Mouse (Mus musculus): ENCODE measurements around the gene Vkorc1l1. TPM values are rescaled to one million over a fixed set of nuclear protein-coding genes. Genes with fewer than 3 reads are reported as not detected.
A peak's percentile ranks its signal among the peaks of the same experiment; 100 is the strongest.

The Vkorc1l1 gene
- 29.4 and 30.4 TPM in 2 replicates for polyA plus RNA-seq (2014; fragmentation: Nextera tagmentation; extraction: Ambion mirVana)

- peak within 1 kb of the TSS; percentile 84 for H3K9ac ChIP-seq (ENCODE audit: low read depth, low read length)
- peak within 1 kb of the TSS; percentile 77 for H3K27ac ChIP-seq (ENCODE audit: low read depth, low read length)
- H3K36me3 ChIP-seq (ENCODE audit: control insufficient read depth, insufficient read depth, low read length), result 0 out of 2 replicates have a peak, but pooled peaks cover 2% of the 10 kb centered on the region
- DNase-seq (ENCODE audit: low spot score) (peak; percentile 99), ATAC-seq (replicated peaks; ENCODE audit: low FRiP score) (peak; percentile 96)
- WGBS, result under 1% methylated on average over 58 of the region's 59 CpGs
- peaks cover 6% of the 10 kb centered on the region for H3K4me1 ChIP-seq (replicated peaks; ENCODE audit: control insufficient read depth, insufficient read depth, low read length)
- peak within 1 kb of the TSS; percentile 94 for H3K4me3 ChIP-seq (ENCODE audit: low read depth, low read length)
- peak within 1 kb of the TSS; percentile 79 for H3K4me2 ChIP-seq
- H3K27me3 ChIP-seq (replicated peaks; ENCODE audit: control insufficient read depth, insufficient read depth, low read length), result no peaks in the 10 kb centered on the region
- H3K9me3 ChIP-seq (ENCODE audit: control insufficient read depth, low read length), result no peaks in the 10 kb centered on the region
These were observed at the start of gene Vkorc1l1 for GRCm38 (mm10) chr5:129941495-129942045. Gene Vkorc1l1, plus strand, starts transcription at chr5:129941970.

DNA sequence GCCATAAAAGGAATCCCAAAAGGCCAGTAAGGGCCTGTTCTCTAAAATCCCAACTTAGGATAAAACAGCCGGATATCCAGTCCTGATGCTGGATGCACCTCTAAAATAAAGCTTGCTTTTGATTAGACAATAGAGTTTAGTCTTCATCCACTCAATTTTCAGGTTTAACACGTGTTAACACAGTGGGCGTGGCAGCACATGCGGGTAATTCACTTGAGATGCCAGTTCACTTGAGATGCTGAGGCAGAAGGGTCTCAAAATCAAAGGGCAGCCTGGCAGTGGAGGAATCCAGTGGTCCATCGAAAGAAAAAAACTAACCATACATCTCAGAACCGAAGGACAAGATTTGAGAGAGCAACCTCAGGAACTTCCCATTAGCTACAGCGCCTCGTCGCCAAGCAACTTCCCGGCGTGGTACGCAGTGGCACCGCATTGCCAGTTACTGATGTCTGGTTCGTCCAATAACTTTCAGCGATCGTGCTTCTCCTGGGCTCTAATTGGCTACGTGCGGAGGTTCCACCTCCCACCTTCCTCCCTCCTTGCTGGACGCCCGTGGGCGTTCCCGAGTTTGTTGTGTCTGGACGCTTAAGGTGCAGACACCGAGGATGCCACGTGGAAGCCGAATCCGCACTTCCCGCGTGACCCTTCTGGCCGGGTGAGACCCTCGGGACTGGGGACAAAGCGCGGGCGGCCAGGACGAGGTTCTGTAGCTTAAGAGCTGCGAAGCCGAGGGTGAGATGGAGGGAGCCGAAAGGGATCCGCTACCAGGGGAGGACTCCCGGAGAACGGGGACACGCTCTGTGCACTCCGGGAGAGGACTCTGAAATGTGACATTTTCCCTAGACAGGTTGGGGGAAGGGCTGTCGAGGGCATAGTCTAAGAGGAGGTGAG, 46.3 kb upstream of the Vkorc1l1 start, which contains the start of gene Zbed5:
Gene Zbed5 (plus strand): TSS at position 526 of the 891 bp plus-strand sequence.
- Histone ChIP-seq H3K4me1 (replicated peaks; ENCODE audit: control insufficient read depth, insufficient read depth, low read length) (peaks cover 7% of the 10 kb centered on the region; the same call in 1 of the 2 replicates), H3K4me3 (ENCODE audit: low read depth, low read length) (peak within 1 kb of the TSS; percentile 77), H3K36me3 (ENCODE audit: control insufficient read depth, insufficient read depth, low read length) (no peaks in the 10 kb centered on the region), H3K27ac (ENCODE audit: low read depth, low read length) (no peak within 1 kb of the TSS), H3K9me3 (ENCODE audit: control insufficient read depth, low read length) (no peaks in the 10 kb centered on the region), H3K4me2 (peak within 1 kb of the TSS; percentile 98), H3K27me3 (replicated peaks; ENCODE audit: control insufficient read depth, insufficient read depth, low read length) (no peaks in the 10 kb centered on the region), H3K9ac (ENCODE audit: low read depth, low read length) (peak within 1 kb of the TSS; percentile 59; the same call in 1 of the 2 replicates)
- DNase-seq (ENCODE audit: low spot score), result peak; percentile 80
- peak; percentile 100 for ATAC-seq (replicated peaks; ENCODE audit: low FRiP score)
- 2% methylated on average over 44 of the region's 44 CpGs for WGBS

GRCm38 (mm10) chr5:129898449-129898848, 43.3 kb upstream of the Vkorc1l1 start, which contains the start of gene Phkg1:
Gene Phkg1, minus strand, starts transcription at chr5:129898549.
- DNase-seq (ENCODE audit: low spot score), result no peak
- ATAC-seq (replicated peaks; ENCODE audit: low FRiP score), result no peak
- WGBS, result 89% methylated on average over 1 of the region's 1 CpGs

GRCm38 (mm10) chr5:129907775-129908174, 34.0 kb upstream of the Vkorc1l1 start:
- Histone ChIP-seq H3K9ac (ENCODE audit: low read depth, low read length) (no peak overlapping the region), H3K4me2 (peak overlapping the region; percentile 82), H3K27me3 (replicated peaks; ENCODE audit: control insufficient read depth, insufficient read depth, low read length) (no peaks in the 10 kb centered on the region), H3K4me1 (replicated peaks; ENCODE audit: control insufficient read depth, insufficient read depth, low read length) (peaks cover 6% of the 10 kb centered on the region), H3K36me3 (ENCODE audit: control insufficient read depth, insufficient read depth, low read length) (no peaks in the 10 kb centered on the region), H3K4me3 (ENCODE audit: low read depth, low read length) (peak overlapping the region; percentile 58), H3K9me3 (ENCODE audit: control insufficient read depth, low read length) (no peaks in the 10 kb centered on the region), H3K27ac (ENCODE audit: low read depth, low read length) (no peak overlapping the region)
- DNase-seq (ENCODE audit: low spot score), result no peak
- no peak for ATAC-seq (replicated peaks; ENCODE audit: low FRiP score)
- WGBS, result 25% methylated on average over 4 of the region's 4 CpGs

More at GRCm38 (mm10) chr5:129898449-129898848, 43.3 kb upstream of the Vkorc1l1 start, which contains the start of gene Phkg1:
- no peak within 1 kb of the TSS for H3K27ac ChIP-seq (ENCODE audit: low read depth, low read length)
- H3K36me3 ChIP-seq (ENCODE audit: control insufficient read depth, insufficient read depth, low read length), result no peaks in the 10 kb centered on the region
- no peak within 1 kb of the TSS for H3K4me2 ChIP-seq
- no peaks in the 10 kb centered on the region for H3K9me3 ChIP-seq (ENCODE audit: control insufficient read depth, low read length)
- H3K4me1 ChIP-seq (replicated peaks; ENCODE audit: control insufficient read depth, insufficient read depth, low read length), result peaks cover 7% of the 10 kb centered on the region; the same call in 1 of the 2 replicates
- H3K9ac ChIP-seq (ENCODE audit: low read depth, low read length), result no peak within 1 kb of the TSS
- no peak within 1 kb of the TSS for H3K4me3 ChIP-seq (ENCODE audit: low read depth, low read length)
- H3K27me3 ChIP-seq (replicated peaks; ENCODE audit: control insufficient read depth, insufficient read depth, low read length), result no peaks in the 10 kb centered on the region

DNA sequence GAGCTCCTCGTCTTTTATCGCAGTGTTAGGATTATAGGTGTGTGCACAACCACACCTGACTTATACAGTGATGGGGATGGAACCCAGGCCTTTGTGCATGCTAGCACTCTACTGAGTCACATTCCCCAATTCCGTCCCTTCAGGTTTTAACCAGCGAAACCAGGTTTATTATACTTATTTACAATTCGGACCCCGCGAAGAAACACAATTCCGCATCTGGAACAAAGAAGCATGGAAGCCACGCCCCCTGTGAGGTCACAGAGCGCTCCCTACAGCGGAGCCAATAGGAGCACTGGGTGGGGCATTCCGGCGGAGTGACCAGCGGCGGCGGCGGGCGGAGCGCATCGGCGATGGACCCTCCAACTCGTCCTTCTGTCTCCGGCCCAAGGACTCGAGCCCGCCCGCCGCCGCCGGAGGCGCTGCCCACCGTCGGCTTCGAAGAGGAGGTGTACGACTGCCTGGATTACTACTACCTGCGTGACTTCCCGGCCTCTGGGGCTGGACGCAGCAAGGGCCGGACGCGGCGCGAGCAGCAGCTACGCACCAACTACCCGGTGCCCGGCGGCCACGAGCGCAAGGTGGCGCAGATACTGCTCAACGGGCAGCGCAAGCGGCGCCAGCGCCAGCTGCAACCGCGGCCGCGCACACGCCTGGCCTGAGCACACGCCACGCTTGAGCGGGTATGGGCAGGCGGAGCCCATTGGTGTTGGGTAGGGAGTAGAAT, 33.4 kb upstream of the Vkorc1l1 start, which contains the start of gene Nupr1l:
Gene Nupr1l (plus strand): TSS at position 299 of the 724 bp plus-strand sequence.
- Histone ChIP-seq H3K27ac (ENCODE audit: low read depth, low read length) (0 out of 2 replicates have a peak within 1 kb of the TSS, but pooled peaks have one; percentile 1), H3K9ac (ENCODE audit: low read depth, low read length) (peak within 1 kb of the TSS; percentile 66)
- peak; percentile 94 for ATAC-seq (replicated peaks; ENCODE audit: low FRiP score)

GRCm38 (mm10) chr5:129909147-129909546, 32.6 kb upstream of the Vkorc1l1 start:
- Histone ChIP-seq H3K9me3 (ENCODE audit: control insufficient read depth, low read length) (no peaks in the 10 kb centered on the region), H3K27ac (ENCODE audit: low read depth, low read length) (no peak overlapping the region), H3K4me3 (ENCODE audit: low read depth, low read length) (peak overlapping the region; percentile 58), H3K27me3 (replicated peaks; ENCODE audit: control insufficient read depth, insufficient read depth, low read length) (no peaks in the 10 kb centered on the region), H3K9ac (ENCODE audit: low read depth, low read length) (peak overlapping the region; percentile 66), H3K4me2 (peak overlapping the region; percentile 82), H3K4me1 (replicated peaks; ENCODE audit: control insufficient read depth, insufficient read depth, low read length) (peaks cover 6% of the 10 kb centered on the region), H3K36me3 (ENCODE audit: control insufficient read depth, insufficient read depth, low read length) (no peaks in the 10 kb centered on the region)
- ATAC-seq (replicated peaks; ENCODE audit: low FRiP score) (no peak), DNase-seq (ENCODE audit: low spot score) (no peak)
- WGBS, result 74% methylated on average over 9 of the region's 9 CpGs

More for the DNA sequence above, 33.4 kb upstream of the Vkorc1l1 start, which contains the start of gene Nupr1l:
- WGBS, result under 1% methylated on average over 63 of the region's 63 CpGs
- no peaks in the 10 kb centered on the region for H3K36me3 ChIP-seq (ENCODE audit: control insufficient read depth, insufficient read depth, low read length)
- no peaks in the 10 kb centered on the region for H3K27me3 ChIP-seq (replicated peaks; ENCODE audit: control insufficient read depth, insufficient read depth, low read length)
- H3K4me3 ChIP-seq (ENCODE audit: low read depth, low read length), result peak within 1 kb of the TSS; percentile 58
- H3K4me1 ChIP-seq (replicated peaks; ENCODE audit: control insufficient read depth, insufficient read depth, low read length), result peaks cover 6% of the 10 kb centered on the region
- H3K9me3 ChIP-seq (ENCODE audit: control insufficient read depth, low read length), result no peaks in the 10 kb centered on the region
- peak within 1 kb of the TSS; percentile 82 for H3K4me2 ChIP-seq
- DNase-seq (ENCODE audit: low spot score), result peak; percentile 90

GRCm38 (mm10) chr5:129909591-129909990, 32.2 kb upstream of the Vkorc1l1 start:
- DNase-seq (ENCODE audit: low spot score), result no peak
- no peaks in the 10 kb centered on the region for H3K27me3 ChIP-seq (replicated peaks; ENCODE audit: control insufficient read depth, insufficient read depth, low read length)
- H3K4me2 ChIP-seq, result no peak overlapping the region; the same call in 1 of the 2 replicates
- peaks cover 6% of the 10 kb centered on the region for H3K4me1 ChIP-seq (replicated peaks; ENCODE audit: control insufficient read depth, insufficient read depth, low read length)
- no peak overlapping the region for H3K27ac ChIP-seq (ENCODE audit: low read depth, low read length)
- no peak for ATAC-seq (replicated peaks; ENCODE audit: low FRiP score)
- no peaks in the 10 kb centered on the region for H3K9me3 ChIP-seq (ENCODE audit: control insufficient read depth, low read length)
- 73% methylated on average over 7 of the region's 7 CpGs for WGBS
- H3K9ac ChIP-seq (ENCODE audit: low read depth, low read length), result no peak overlapping the region
- H3K4me3 ChIP-seq (ENCODE audit: low read depth, low read length), result no peak overlapping the region; the same call in 1 of the 2 replicates
- H3K36me3 ChIP-seq (ENCODE audit: control insufficient read depth, insufficient read depth, low read length), result no peaks in the 10 kb centered on the region

GRCm38 (mm10) chr5:129914024-129914423, 27.7 kb upstream of the Vkorc1l1 start:
- DNase-seq (ENCODE audit: low spot score) (no peak), ATAC-seq (replicated peaks; ENCODE audit: low FRiP score) (peak; percentile 32; the same call in 1 of the 2 replicates)
- H3K27ac ChIP-seq (ENCODE audit: low read depth, low read length), result no peak overlapping the region
- H3K9me3 ChIP-seq (ENCODE audit: control insufficient read depth, low read length), result no peaks in the 10 kb centered on the region
- no peaks in the 10 kb centered on the region for H3K27me3 ChIP-seq (replicated peaks; ENCODE audit: control insufficient read depth, insufficient read depth, low read length)
- no peaks in the 10 kb centered on the region for H3K36me3 ChIP-seq (ENCODE audit: control insufficient read depth, insufficient read depth, low read length)
- 26% methylated on average over 2 of the region's 2 CpGs for whole genome bisulfite sequencing
- no peak overlapping the region for H3K4me3 ChIP-seq (ENCODE audit: low read depth, low read length)
- H3K9ac ChIP-seq (ENCODE audit: low read depth, low read length), result no peak overlapping the region
- H3K4me1 ChIP-seq (replicated peaks; ENCODE audit: control insufficient read depth, insufficient read depth, low read length), result peaks cover 3% of the 10 kb centered on the region
- H3K4me2 ChIP-seq, result no peak overlapping the region
